Mouse (Mus musculus): ENCODE data around the gene Rnf7.
"Not testable (repeated sequence)": the region's sequence is repeated elsewhere in the genome, so short reads cannot be mapped to it uniquely, and the experiment has no call there.

- TF ChIP-seq CTCF (IDR thresholded peaks at IDR 0.05; ENCODE audit: borderline replicate concordance, insufficient read depth, low read depth, low read length); POLR2A (IDR thresholded peaks at IDR 0.05; ENCODE audit: borderline replicate concordance, insufficient read depth, low read length): not testable (repeated sequence)
These were observed 43.1 kb upstream of the Rnf7 start for GRCm38 (mm10) chr9:96521574-96521973.

Data from cerebellum, adult 2 months (tissue).